Mouse (Mus musculus): ENCODE measurements at regions not wholly inside any gene's neighbourhood (a gene's known extent, or its start where the extent isn't known, plus 50 kb on each side); places are given as distances from the start of the nearest gene placed in this dataset.

DNA sequence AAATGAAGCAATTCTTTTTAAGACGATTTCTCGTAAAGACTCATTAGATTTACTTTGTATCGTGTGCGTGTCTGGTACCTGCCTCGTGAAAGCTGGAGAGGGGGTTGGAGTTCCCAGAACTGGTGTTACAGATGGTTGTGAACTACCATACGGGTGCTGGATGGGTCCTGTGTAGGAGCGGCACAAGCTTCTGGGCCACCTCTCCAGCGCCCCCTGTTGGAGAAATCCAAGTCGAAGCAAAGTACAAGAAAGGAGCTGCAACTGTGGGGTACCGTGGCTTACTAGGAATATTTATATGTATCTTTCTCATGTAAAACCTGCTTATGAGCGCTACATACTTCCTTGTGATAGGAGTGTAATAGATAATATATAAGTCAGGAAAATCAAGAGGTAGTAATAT, 281.3 kb downstream of the Hhipl2 start:
- no peak for ATAC-seq (ENCODE audit: insufficient number of reproducible peaks, low FRiP score, low TSS enrichment)

DNA sequence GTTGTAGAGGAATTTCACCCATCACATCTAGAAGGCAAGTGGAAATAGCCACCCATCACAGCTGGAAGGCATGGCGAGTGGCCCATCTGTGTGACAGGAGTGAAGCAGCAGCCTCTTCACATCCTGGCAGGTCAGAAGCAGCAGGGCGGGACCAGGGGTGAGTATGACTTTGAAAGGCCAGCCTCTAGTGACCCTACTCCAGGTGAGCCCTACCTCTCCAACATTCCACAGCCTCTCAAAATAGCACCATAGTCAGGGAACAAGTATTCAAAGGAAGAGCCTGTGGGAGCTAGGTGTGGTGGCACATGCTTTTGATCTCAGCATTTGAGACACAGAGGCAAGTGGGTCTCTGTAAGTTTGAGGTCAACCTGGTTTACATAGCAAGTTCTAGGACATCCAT, 284.9 kb downstream of the Hhipl2 start:
- no peak for ATAC-seq (ENCODE audit: insufficient number of reproducible peaks, low FRiP score, low TSS enrichment)

DNA sequence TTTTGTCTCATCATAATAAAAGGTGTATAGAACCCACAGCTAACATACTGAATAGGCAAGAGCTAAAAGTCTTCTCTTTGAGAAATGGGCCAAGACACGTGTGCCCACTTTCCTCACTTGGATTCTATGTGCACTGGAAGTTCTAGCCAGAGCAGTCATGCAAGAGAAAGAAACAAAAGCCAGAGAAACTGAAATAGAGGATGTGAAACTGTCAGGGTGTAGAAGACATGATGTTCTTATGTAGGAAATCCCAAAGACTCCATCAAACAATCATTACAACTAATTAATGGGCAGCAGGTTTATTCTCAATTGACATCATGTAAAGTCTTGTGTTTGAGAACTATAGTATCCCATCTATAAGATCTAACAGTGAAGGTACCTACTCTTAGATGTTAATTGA, 294.9 kb downstream of the Hhipl2 start:
- ATAC-seq (ENCODE audit: insufficient number of reproducible peaks, low FRiP score, low TSS enrichment) = no peak

GRCm38 (mm10) chr1:183717060-183717459, 296.0 kb upstream of the Dusp10 start:
- ATAC-seq (ENCODE audit: insufficient number of reproducible peaks, low FRiP score, low TSS enrichment) = no peak

- ATAC-seq (ENCODE audit: insufficient number of reproducible peaks, low FRiP score, low TSS enrichment) = no peak
Observed at GRCm38 (mm10) chr1:183749126-183749525, 264.0 kb upstream of the Dusp10 start.

GRCm38 (mm10) chr1:183754500-183754899, 258.6 kb upstream of the Dusp10 start:
- no peak for ATAC-seq (ENCODE audit: insufficient number of reproducible peaks, low FRiP score, low TSS enrichment)

GRCm38 (mm10) chr1:183756716-183757115, 256.4 kb upstream of the Dusp10 start:
- no peak for ATAC-seq (ENCODE audit: insufficient number of reproducible peaks, low FRiP score, low TSS enrichment)

- ATAC-seq (ENCODE audit: insufficient number of reproducible peaks, low FRiP score, low TSS enrichment) = no peak
Observed at GRCm38 (mm10) chr1:183763864-183764726, 249.0 kb upstream of the Dusp10 start.

DNA sequence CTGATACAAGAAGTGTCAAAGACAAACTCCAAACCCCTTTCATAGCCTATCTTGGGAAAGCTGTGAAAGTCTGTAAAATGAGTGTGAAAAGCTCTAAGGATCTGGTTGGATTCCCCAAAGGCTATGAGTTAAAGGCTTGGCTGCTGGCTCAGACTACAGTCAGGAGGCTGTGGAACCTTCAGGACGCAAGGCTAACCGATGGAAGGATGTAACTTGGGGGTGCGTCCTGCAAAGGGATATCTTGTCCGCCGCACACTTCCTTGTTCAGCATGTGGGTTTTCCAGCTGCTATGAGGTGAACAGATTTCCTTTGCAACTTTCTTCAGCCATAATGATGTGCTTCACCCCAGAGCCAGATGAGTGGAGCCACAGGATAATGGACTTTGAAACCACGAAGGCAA, 240.3 kb upstream of the Dusp10 start:
- no peak for ATAC-seq (ENCODE audit: insufficient number of reproducible peaks, low FRiP score, low TSS enrichment)

GRCm38 (mm10) chr1:183780180-183780579, 232.9 kb upstream of the Dusp10 start:
- no peak for ATAC-seq (ENCODE audit: insufficient number of reproducible peaks, low FRiP score, low TSS enrichment)

DNA sequence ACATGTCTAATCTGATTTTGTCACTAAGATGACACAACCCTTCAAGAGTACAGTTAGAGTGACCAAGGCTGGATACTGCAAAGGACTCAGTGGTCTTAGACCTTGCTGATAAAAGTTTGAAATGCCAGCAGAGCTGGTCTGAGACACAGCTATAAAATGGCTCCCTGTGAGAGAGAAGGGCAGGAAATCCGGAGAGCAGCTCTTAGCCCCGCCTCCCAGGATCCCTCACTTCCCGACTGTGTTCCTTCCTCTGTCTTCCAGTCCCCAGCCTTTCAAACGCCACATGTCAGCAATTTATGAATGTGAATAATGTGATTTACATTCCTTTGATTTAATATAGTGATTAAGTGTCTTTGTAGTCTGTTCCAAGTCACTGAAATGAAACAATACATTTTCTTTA, 232.3 kb upstream of the Dusp10 start:
- ATAC-seq (ENCODE audit: insufficient number of reproducible peaks, low FRiP score, low TSS enrichment) = no peak

DNA sequence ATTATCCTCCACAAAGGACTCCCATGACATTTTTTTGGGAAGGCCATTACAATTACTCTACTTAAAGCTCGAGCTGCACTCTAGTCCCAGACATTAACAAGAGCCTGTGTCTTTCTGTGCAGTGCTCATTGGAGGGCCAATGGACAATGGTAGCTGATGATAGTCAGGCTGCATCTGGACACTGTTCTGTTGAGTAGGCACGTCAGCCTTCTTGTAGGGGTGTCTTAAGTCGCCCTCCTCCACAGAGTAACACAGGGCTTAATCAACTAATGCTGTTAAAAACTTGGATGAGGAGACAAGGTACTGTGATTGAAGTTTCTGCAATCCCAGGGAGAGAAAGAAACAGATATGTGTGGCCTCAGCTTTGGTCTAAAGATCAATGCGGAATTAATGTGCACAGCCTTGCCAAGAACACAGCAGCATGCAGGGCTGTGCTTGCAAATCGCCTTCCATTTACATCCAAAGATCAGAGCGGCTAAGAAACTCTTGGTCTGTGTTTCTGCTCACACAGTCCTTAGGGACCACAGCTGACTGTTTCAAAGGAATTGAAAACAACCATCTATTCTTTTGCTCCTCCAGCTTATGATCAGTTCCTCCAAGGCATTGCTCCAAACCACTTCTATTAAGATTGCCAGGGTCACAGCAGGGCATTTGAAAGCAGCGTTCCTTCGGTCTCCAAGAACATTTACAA, 229.5 kb upstream of the Dusp10 start:
- no peak for ATAC-seq (ENCODE audit: insufficient number of reproducible peaks, low FRiP score, low TSS enrichment)

DNA sequence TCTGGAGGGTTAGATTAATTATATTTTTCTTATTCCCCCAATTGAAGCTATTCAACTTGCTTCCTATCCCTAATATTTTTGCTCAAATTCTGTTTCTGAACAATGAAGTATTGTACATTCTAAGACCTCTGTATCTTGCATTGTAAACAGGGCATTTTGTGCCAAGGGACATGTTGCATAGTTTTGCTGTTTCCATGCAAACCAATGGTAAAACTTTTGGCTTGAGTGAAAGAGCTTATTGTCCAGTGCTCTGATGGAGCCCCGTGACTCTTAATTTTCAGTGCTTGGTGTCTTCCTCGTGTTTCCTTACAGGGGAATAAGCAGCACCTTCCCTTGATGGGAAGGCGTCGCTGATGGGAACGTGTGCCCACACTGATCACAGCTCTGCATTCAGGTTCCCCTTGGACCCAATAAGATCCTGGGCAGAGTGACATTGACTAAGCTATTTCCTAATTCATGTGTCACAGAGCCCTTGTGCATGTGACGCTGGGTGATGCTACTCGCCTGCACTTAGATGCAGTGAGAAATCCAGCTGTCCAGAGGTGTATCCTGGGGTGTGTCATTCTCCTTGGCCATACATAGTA, 220.8 kb upstream of the Dusp10 start:
- no peak for ATAC-seq (ENCODE audit: insufficient number of reproducible peaks, low FRiP score, low TSS enrichment)

DNA sequence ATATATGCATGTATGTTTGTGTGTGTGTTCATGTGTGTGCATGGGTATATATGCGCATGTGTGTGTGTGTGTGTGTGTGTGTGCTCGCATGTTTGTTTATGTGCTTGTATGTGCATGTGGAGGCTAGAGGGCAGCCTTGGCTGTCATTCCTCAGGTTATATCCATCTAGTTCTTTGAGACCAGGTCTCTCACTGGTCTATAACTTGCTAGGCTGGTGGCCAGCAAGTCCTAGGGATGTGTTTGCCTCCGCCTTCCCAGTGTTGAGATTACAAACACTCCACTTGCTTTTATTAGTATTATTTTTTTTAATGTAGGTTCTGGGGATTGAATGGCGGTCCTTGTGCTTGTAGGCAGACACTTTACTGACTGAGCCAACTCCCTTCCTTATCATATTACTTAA, 219.8 kb upstream of the Dusp10 start:
- no peak for ATAC-seq (ENCODE audit: insufficient number of reproducible peaks, low FRiP score, low TSS enrichment)

DNA sequence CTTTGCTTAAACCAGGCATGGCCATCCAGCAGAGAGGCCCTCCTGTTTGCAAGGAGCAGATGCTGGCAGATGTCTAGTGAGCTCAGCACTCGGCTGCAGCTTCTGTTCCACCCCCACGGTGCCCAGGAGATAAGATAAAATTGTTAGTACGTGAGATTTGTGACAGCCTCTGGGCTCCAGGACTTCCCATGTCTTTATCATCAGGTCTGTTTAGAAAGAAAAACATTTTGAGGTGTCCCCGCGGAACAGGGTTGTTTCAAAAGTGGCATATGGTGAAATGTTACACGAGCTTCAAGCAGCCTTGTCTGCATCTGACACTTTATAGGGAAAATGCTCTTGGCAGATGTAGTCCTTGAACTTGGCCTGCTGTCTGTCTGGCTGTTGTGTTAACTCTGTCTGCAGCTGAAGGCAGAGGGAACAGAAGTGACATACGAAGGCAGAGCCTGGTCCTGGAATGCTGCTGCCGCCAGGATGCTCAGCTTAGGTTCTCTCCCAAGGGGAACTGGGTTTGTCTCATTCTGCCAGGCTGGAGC, 219.1 kb upstream of the Dusp10 start:
- no peak for ATAC-seq (ENCODE audit: insufficient number of reproducible peaks, low FRiP score, low TSS enrichment)

DNA sequence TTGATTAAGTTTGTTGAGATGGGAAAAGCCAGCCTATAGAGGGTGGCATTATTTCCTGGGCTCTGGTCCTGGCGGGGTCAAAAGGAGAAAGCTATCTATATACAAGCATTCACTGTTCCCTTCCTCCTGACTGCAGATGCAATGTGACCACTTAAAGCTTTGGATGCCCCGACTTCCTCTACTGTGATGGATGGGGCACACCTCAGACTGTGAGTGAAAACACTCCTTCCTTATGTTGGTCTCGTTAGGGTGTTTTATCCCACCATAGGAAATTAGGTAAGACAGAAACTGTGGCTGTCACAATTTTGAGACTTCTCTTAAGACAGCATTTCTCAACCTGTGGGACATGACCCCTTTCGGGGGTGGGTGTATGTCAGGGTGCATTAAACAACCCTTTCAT, 210.8 kb upstream of the Dusp10 start:
- ATAC-seq (ENCODE audit: insufficient number of reproducible peaks, low FRiP score, low TSS enrichment) = no peak

GRCm38 (mm10) chr1:183803357-183803756, 209.7 kb upstream of the Dusp10 start:
- ATAC-seq (ENCODE audit: insufficient number of reproducible peaks, low FRiP score, low TSS enrichment) = no peak

GRCm38 (mm10) chr1:183803826-183804225, 209.3 kb upstream of the Dusp10 start:
- ATAC-seq (ENCODE audit: insufficient number of reproducible peaks, low FRiP score, low TSS enrichment) = no peak

DNA sequence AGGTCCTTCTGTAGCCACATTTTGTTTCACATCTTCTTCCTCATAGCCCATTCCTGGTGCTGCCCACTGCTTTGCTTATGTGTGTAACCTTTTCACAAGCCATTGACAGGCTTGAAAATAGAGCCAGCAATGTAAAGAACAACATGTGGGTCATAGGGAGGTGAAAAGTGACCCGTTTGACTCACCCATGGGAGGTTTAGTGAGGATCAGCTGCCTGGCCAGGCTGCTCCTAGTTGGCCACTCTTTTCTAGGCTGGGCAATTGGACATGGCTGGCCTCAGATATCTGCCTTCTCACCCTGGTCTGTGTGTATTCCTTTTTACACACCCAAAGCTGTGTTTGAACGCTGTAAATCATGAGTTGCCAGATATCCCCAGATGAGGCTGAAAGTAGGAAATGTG, 208.8 kb upstream of the Dusp10 start:
- no peak for ATAC-seq (ENCODE audit: insufficient number of reproducible peaks, low FRiP score, low TSS enrichment)

DNA sequence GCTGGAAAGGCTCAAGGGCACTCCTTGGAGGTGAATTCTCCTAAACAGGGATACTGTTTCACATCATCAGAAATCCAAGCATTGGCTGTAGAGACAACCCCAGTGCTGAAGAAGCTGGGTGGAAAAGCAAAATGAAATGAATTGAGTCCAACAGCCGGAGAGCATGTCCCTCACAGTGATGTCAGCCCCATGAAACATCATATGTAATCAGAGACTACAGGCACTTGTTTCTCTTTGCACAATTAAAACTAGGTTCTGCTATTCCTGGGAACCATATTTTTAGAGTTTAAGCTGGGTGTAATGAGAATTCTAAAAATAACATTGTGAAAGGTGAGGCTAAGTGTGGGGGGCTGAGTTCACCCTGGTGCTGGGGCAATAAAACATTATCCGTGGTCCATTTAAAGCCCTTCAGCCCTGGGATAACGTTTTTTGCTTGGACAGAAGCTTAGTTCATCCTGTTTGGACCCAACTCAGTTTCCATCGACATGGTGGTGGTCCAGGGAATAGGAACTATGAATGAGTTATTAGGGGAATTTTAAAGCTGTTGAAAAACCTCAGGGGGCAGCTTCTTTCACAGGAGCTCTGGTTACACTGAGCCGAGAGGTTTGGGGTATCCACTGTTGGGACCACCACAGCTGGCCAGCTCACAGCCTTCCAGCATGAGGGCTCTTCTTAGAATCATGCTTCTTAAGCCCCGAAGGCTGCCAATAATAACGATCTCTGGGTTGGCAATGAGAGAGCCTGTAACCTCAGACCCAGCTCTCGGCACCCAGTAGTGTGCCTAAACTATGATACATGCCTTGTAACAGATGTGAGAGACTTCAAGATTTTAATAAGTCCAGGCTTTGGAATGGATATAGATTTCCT, 206.0 kb upstream of the Dusp10 start:
- no peak for ATAC-seq (ENCODE audit: insufficient number of reproducible peaks, low FRiP score, low TSS enrichment)

Measured in cerebellum, adult (tissue).